Mouse (Mus musculus) heart, adult 2 months (tissue): ENCODE measurements at regions not wholly inside any gene's neighbourhood (a gene's known extent, or its start where the extent isn't known, plus 50 kb on each side); places are given as distances from the start of the nearest gene placed in this dataset.

Experiments
- DNase-seq, 2 experiments: peaks; one replicate each; pipeline ENCODE4 v3.0.0; 2021
- H3K27ac ChIP-seq: fragments of 200-600 bp; 2 replicates; pipeline ENCODE4 v1.8.1; 2022
- H3K27me3 ChIP-seq: fragments of 200-500 bp; 2 replicates; pipeline ENCODE4 v1.6.1; 2012; ENCODE audit warnings: mild to moderate bottlenecking, low read length, inconsistent platforms, mixed read lengths; ENCODE audit not compliant: control insufficient read depth, insufficient read depth
- H3K36me3 ChIP-seq: fragments of 200-500 bp; 2 replicates; pipeline ENCODE4 v1.6.1; 2012; ENCODE audit warnings: low read length, inconsistent platforms; ENCODE audit not compliant: control insufficient read depth, insufficient read depth
- H3K4me1 ChIP-seq: fragments of 200-500 bp; 2 replicates; pipeline ENCODE4 v1.6.1; 2011; ENCODE audit warnings: low read length; ENCODE audit not compliant: control insufficient read depth, insufficient read depth
- H3K4me3 ChIP-seq: fragments of 200-600 bp; 2 replicates; pipeline ENCODE4 v1.8.1; 2022
- H3K79me2 ChIP-seq: fragments of 200-500 bp; replicated peaks from 2 replicates; pipeline ENCODE4 v1.6.1; 2012; ENCODE audit warnings: mild to moderate bottlenecking, inconsistent platforms, low read length, moderate library complexity, mixed read lengths; ENCODE audit not compliant: control insufficient read depth, insufficient read depth
- H3K9ac ChIP-seq: fragments of 200-500 bp; 2 replicates; pipeline ENCODE4 v1.6.1; 2012; ENCODE audit warnings: low read depth, mild to moderate bottlenecking, control low read depth, inconsistent platforms, low read length, mixed read lengths
- CTCF ChIP-seq: fragments of 200-600 bp; IDR thresholded peaks from 2 replicates; pipeline ENCODE4 v1.8.1; 2022; ENCODE audit warnings: antibody characterized with exemption, mild to moderate bottlenecking, moderate library complexity
- EP300 ChIP-seq: fragments of 200-500 bp; IDR thresholded peaks from 2 replicates; pipeline ENCODE4 v1.6.1; 2011; ENCODE audit warnings: low read depth, low read length, control low read depth; ENCODE audit not compliant: insufficient read depth
- POLR2A ChIP-seq: fragments of 200-500 bp; IDR thresholded peaks from 2 replicates; pipeline ENCODE4 v1.6.1; 2011; ENCODE audit warnings: mild to moderate bottlenecking, low read depth, low read length, control low read depth; ENCODE audit not compliant: insufficient read depth
- WGBS: fragments of 180-500 bp; shearing (Covaris S2); methylation state at CpG from one replicate; pipeline ENCODE4 v1.1.7; 2018; 5-methylcytosine and 5-hydroxymethylcytosine counted together
- intact Hi-C: fragments of 180-260 bp; cut with DNase I; formaldehyde crosslinking; loops from one replicate; pipeline ENCODE4 v1.15.1; 2025

- Histone ChIP-seq H3K9ac (no peak overlapping the region), H3K27me3 (no peaks in the 10 kb centered on the region), H3K27ac (no peak overlapping the region), H3K4me3 (no peak overlapping the region), H3K4me1 (no peaks in the 10 kb centered on the region), H3K79me2 (no peaks in the 10 kb centered on the region), H3K36me3 (no peaks in the 10 kb centered on the region)
- WGBS = 61% methylated on average over 7 of the region's 7 CpGs
- no peak for DNase-seq
- TF ChIP-seq CTCF (no peak), EP300 (no peak), POLR2A (no peak)
- intact Hi-C loops = no loop called here
Measured at GRCm38 (mm10) chr3:119862194-119862957, 78.1 kb upstream of the Ptbp2 start.
